17 mouse cellular contexts compared by ENCODE assay signal in the genomic region with DNA sequence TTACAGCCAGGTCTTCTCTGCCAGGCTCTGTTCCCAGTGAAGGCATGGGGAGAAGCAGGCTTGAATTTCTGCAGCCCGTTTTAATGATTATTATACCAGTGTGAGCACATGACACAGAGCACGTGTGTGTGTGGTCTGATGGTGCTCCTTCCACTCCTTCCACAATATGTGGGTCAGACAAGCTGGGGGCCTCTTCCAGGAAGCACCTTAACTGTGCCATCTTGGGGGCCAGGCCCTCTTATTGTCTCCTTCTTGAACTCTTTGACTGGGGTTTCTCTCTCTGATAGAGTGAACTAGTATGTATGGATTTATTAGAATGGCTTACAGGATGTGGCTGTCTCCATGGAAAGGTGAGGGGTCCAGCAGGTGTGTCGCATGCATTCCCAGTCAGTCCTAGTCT. TPM values are rescaled to one million over a fixed set of nuclear protein-coding genes. Genes with fewer than 3 reads are reported as not detected.
DNase-seq lines count a peak whose midpoint lies in the region; ATAC-seq and TF ChIP-seq lines count a peak whose summit lies in the region.
"Had no signal": no experiment of that assay in that cellular context is flagged by ENCODE, and none has a peak within 500 bp of the region (broad histone marks: within the 10 kb centered on the region; RNA-seq: fewer than 3 reads in every experiment).

No protein-coding gene starts in this region.

- no peak for TF ChIP-seq CTCF in kidney, postnatal 0 days (IDR thresholded peaks at IDR 0.05; ENCODE audit: low read depth)

- peaks cover 22% of the 10 kb centered on the region; the same call in 1 of the 2 replicates for H3K36me3 ChIP-seq in heart, embryonic 15.5 days
- H3K36me3 ChIP-seq in kidney, postnatal 0 days (ENCODE audit: insufficient read depth, low read length) = peaks cover 20% of the 10 kb centered on the region; the same call in 1 of the 2 replicates
- H3K36me3 ChIP-seq in neural tube, embryonic 15.5 days = peaks cover 16% of the 10 kb centered on the region

- no peaks in the 10 kb centered on the region for H3K9me3 ChIP-seq in heart, embryonic 15.5 days (replicated peaks)
- H3K9me3 ChIP-seq in kidney, postnatal 0 days (replicated peaks; ENCODE audit: low read length) = no peaks in the 10 kb centered on the region
- no peaks in the 10 kb centered on the region for H3K9me3 ChIP-seq in neural tube, embryonic 15.5 days (replicated peaks)
- H3K9me3 ChIP-seq: embryonic facial prominence, embryonic 13.5 days; forebrain, embryonic 12.5 days; hindbrain, embryonic 13.5 days had no signal

- H3K27ac ChIP-seq in heart, embryonic 15.5 days = peak overlapping the region; percentile 38; the same call in 1 of the 2 replicates
- peak overlapping the region; percentile 67; the same call in 1 of the 2 replicates for H3K27ac ChIP-seq in kidney, postnatal 0 days
- no peak overlapping the region for H3K27ac ChIP-seq in neural tube, embryonic 15.5 days (replicated peaks)
- H3K27ac ChIP-seq: embryonic facial prominence, embryonic 13.5 days; forebrain, embryonic 12.5 days; hindbrain, embryonic 13.5 days; hindbrain, postnatal 0 days had no signal

- no peak overlapping the region for H3K9ac ChIP-seq in heart, embryonic 15.5 days
- H3K9ac ChIP-seq in kidney, postnatal 0 days (ENCODE audit: low read depth, low read length) = 0 out of 2 replicates have a peak overlapping the region, but pooled peaks have one; percentile 10
- no peak overlapping the region for H3K9ac ChIP-seq in neural tube, embryonic 15.5 days (replicated peaks)
- H3K9ac ChIP-seq: embryonic facial prominence, embryonic 13.5 days; forebrain, embryonic 12.5 days; forebrain, postnatal 0 days; hindbrain, embryonic 13.5 days had no signal

- WGBS in heart, embryonic 15.5 days = 79% methylated on average over 3 of the region's 3 CpGs
- WGBS in kidney, postnatal 0 days = 71% methylated on average over 3 of the region's 3 CpGs
- 74% methylated on average over 3 of the region's 3 CpGs for WGBS in neural tube, embryonic 15.5 days

- H3K4me1 ChIP-seq in heart, embryonic 15.5 days (replicated peaks) = peaks cover 38% of the 10 kb centered on the region
- peaks cover 27% of the 10 kb centered on the region for H3K4me1 ChIP-seq in kidney, postnatal 0 days (replicated peaks; ENCODE audit: insufficient read depth, low read length)
- H3K4me1 ChIP-seq in neural tube, embryonic 15.5 days = peaks cover 11% of the 10 kb centered on the region; the same call in 1 of the 2 replicates
- H3K4me1 ChIP-seq: embryonic facial prominence, embryonic 13.5 days; forebrain, embryonic 12.5 days had no signal

- H3K4me2 ChIP-seq in heart, embryonic 15.5 days = no peak overlapping the region
- H3K4me2 ChIP-seq in kidney, postnatal 0 days (ENCODE audit: low read length) = no peak overlapping the region
- no peak overlapping the region for H3K4me2 ChIP-seq in neural tube, embryonic 15.5 days
- H3K4me2 ChIP-seq: embryonic facial prominence, embryonic 13.5 days; forebrain, embryonic 12.5 days; hindbrain, embryonic 13.5 days had no signal

- ATAC-seq in heart, embryonic 15.5 days (replicated peaks; ENCODE audit: insufficient number of reproducible peaks, insufficient read depth, low FRiP score, low read depth) = no peak
- ATAC-seq in kidney, postnatal 0 days (replicated peaks; ENCODE audit: low FRiP score, low read depth) = no peak
- no peak for ATAC-seq in neural tube, embryonic 15.5 days (ENCODE audit: low FRiP score)
- ATAC-seq: forebrain, postnatal 0 days had no signal

- H3K4me3 ChIP-seq in heart, embryonic 15.5 days = no peak overlapping the region
- H3K4me3 ChIP-seq in kidney, postnatal 0 days (replicated peaks; ENCODE audit: low read depth, low read length) = no peak overlapping the region
- H3K4me3 ChIP-seq in neural tube, embryonic 15.5 days (replicated peaks) = no peak overlapping the region
- H3K4me3 ChIP-seq: embryonic facial prominence, embryonic 13.5 days; forebrain, embryonic 12.5 days; hindbrain, embryonic 13.5 days had no signal

- DNase-seq in heart, adult 9 months (ENCODE audit: low spot score in 2 of 2) = no peak
- DNase-seq in kidney, postnatal 0 days (ENCODE audit: low spot score) = no peak
- DNase-seq in kidney, postnatal 14 days = no peak
- peak; percentile 12 to 31 for DNase-seq in thymus, postnatal 10 days (ENCODE audit: low spot score in 2 of 2)
- DNase-seq in thymus, postnatal 25 days = no peak
- DNase-seq in thymus, postnatal 4 days = peak; percentile 42
- DNase-seq: cerebellum, adult 18-20 months; cerebellum, adult 9-11 months; cerebellum, postnatal 36 days; forebrain, postnatal 0 days; gastrocnemius, postnatal 36 days had no signal

- H3K27me3 ChIP-seq in heart, embryonic 15.5 days = no peaks in the 10 kb centered on the region
- H3K27me3 ChIP-seq in kidney, postnatal 0 days (ENCODE audit: insufficient read depth, low read length) = no peaks in the 10 kb centered on the region
- H3K27me3 ChIP-seq in neural tube, embryonic 15.5 days (replicated peaks) = no peaks in the 10 kb centered on the region
- H3K27me3 ChIP-seq: embryonic facial prominence, embryonic 13.5 days; forebrain, embryonic 12.5 days; hindbrain, embryonic 13.5 days had no signal

RNA-seq across cellular contexts. Expression of a gene that starts 24.8 kb away (rescaled TPM):
- polyA plus RNA-seq in heart, embryonic 15.5 days (2015; fragmentation: Nextera tagmentation; extraction: Ambion mirVana) = 11.7 and 16.2 TPM in 2 replicates
- polyA plus RNA-seq in kidney, postnatal 0 days (2015; fragmentation: Nextera tagmentation; extraction: Ambion mirVana) = 11.7 and 12.3 TPM in 2 replicates
- 13.5 and 16.4 TPM in 2 replicates for polyA plus RNA-seq in neural tube, embryonic 15.5 days (2015; fragmentation: Nextera tagmentation; extraction: Ambion mirVana)

Comparison
In these comparisons a context has a peak if more than half of its experiments do, and no peak if none do; other contexts are left out.
1. DNase-seq: peak in thymus, postnatal 10 days (2 of 2) and thymus, postnatal 4 days (single experiment); none in heart, adult 9 months (0 of 2), kidney, postnatal 0 days (single experiment), kidney, postnatal 14 days (single experiment) and thymus, postnatal 25 days (single experiment).